Mouse (Mus musculus) thymus, postnatal 36 days (tissue): Measurements from ENCODE around the gene Map3k12.

Source experiments
- DNase-seq, 2 experiments: peaks; one replicate each; pipeline ENCODE4 v3.0.0; 2022; ENCODE audit warnings: mixed read lengths in 2 of 2

Map3k12 gene

GRCm38 (mm10) chr15:102458050-102458736 lies 58.7 kb downstream of the Map3k12 start:
- peak; percentile 42 to 54 for DNase-seq

- DNase-seq: peak in 1 of 2 experiments; percentile 32
These were observed 60.9 kb downstream of the Map3k12 start for GRCm38 (mm10) chr15:102455993-102456392.

- no peak for DNase-seq
These were observed 65.0 kb downstream of the Map3k12 start for GRCm38 (mm10) chr15:102451666-102452430.

GRCm38 (mm10) chr15:102450928-102451327 lies 65.9 kb downstream of the Map3k12 start:
- DNase-seq: no peak

- DNase-seq: no peak
These were observed 67.5 kb downstream of the Map3k12 start for GRCm38 (mm10) chr15:102449366-102449765.
